Mouse (Mus musculus) midbrain, embryonic 14.5 days (tissue): ENCODE data around the gene Cd9. TPM values are rescaled to one million over a fixed set of nuclear protein-coding genes. Genes with fewer than 3 reads are reported as not detected.

ENCODE experiments used
- ATAC-seq: fragments of 200-750 bp; cut with Nextera tagmentation; 2 replicates; pipeline ENCODE4 v1.8.0; 2017; ENCODE audit warnings: moderate number of reproducible peaks, moderate library complexity; ENCODE audit not compliant: low FRiP score, low TSS enrichment
- DNase-seq: peaks from one replicate; pipeline ENCODE4 v3.0.0-alpha.2; 2015
- H3K27ac ChIP-seq: fragments of 300-500 bp; sonication (generic); replicated peaks from 2 replicates; pipeline ENCODE4 v1.5.1; 2014; ENCODE audit warnings: mild to moderate bottlenecking, low read depth, low read length, moderate library complexity
- H3K27me3 ChIP-seq: fragments of 300-500 bp; sonication (generic); 2 replicates; pipeline ENCODE4 v1.6.1; 2014; ENCODE audit warnings: low read length, control low read depth, mixed read lengths; ENCODE audit not compliant: control insufficient read depth, insufficient read depth
- H3K36me3 ChIP-seq: fragments of 300-500 bp; sonication (generic); 2 replicates; pipeline ENCODE4 v1.6.1; 2014; ENCODE audit warnings: low read length, control low read depth; ENCODE audit not compliant: control insufficient read depth, insufficient read depth
- H3K4me1 ChIP-seq: fragments of 300-500 bp; sonication (generic); 2 replicates; pipeline ENCODE4 v1.6.1; 2014; ENCODE audit warnings: mild to moderate bottlenecking, antibody characterized with exemption, low read length, control low read depth; ENCODE audit not compliant: control insufficient read depth, insufficient read depth
- H3K4me2 ChIP-seq: fragments of 300-500 bp; sonication (generic); 2 replicates; pipeline ENCODE4 v1.6.1; 2014; ENCODE audit warnings: mild to moderate bottlenecking, low read length, moderate library complexity
- H3K4me3 ChIP-seq: fragments of 300-500 bp; sonication (generic); replicated peaks from 2 replicates; pipeline ENCODE4 v1.5.1; 2014; ENCODE audit warnings: low read depth, low read length
- H3K9ac ChIP-seq: fragments of 300-500 bp; sonication (generic); replicated peaks from 2 replicates; pipeline ENCODE4 v1.6.1; 2014; ENCODE audit warnings: mild to moderate bottlenecking, low read length, moderate library complexity
- H3K9me3 ChIP-seq: fragments of 300-500 bp; sonication (generic); 2 replicates; pipeline ENCODE4 v1.6.1; 2016; ENCODE audit warnings: low read length, control low read depth, mixed read lengths; ENCODE audit not compliant: control insufficient read depth
- WGBS: fragments of 180-500 bp; shearing (Covaris S2); extraction: QIAGEN DNeasy Blood & Tissue Kit; methylation state at CpG from one replicate; pipeline ENCODE4 v1.1.7; 2014; 5-methylcytosine and 5-hydroxymethylcytosine counted together
- polyA plus RNA-seq: library from polyadenylated mRNA; unstranded; fragments of >200 nt; fragmentation: Nextera tagmentation; extraction: Ambion mirVana; gene quantifications from 2 replicates; pipeline ENCODE4 v1.2.1, GENCODE M21; 2014

Gene Cd9
- polyA plus RNA-seq, 1 experiment from 2014 or later, result 59.8 TPM

GRCm38 (mm10) chr6:125420458-125421063 is 74.0 kb downstream of the Cd9 start:
- no peaks in the 10 kb centered on the region for H3K27me3 ChIP-seq
- no peak overlapping the region for H3K9ac ChIP-seq
- H3K4me2 ChIP-seq, result no peak overlapping the region
- H3K36me3 ChIP-seq, result no peaks in the 10 kb centered on the region
- H3K9me3 ChIP-seq, result no peaks in the 10 kb centered on the region
- no peak overlapping the region for H3K27ac ChIP-seq
- 79% methylated on average over 16 of the region's 16 CpGs for WGBS
- DNase-seq, result no peak
- no peak overlapping the region for H3K4me3 ChIP-seq
- peaks cover 4% of the 10 kb centered on the region for H3K4me1 ChIP-seq
- ATAC-seq, result no peak

GRCm38 (mm10) chr6:125418744-125419143 is 75.8 kb downstream of the Cd9 start:
- H3K4me3 ChIP-seq, result no peak overlapping the region
- no peak overlapping the region for H3K27ac ChIP-seq
- no peaks in the 10 kb centered on the region for H3K9me3 ChIP-seq
- no peaks in the 10 kb centered on the region for H3K36me3 ChIP-seq
- H3K9ac ChIP-seq, result no peak overlapping the region
- no peak overlapping the region for H3K4me2 ChIP-seq
- 11% methylated on average over 9 of the region's 9 CpGs for WGBS
- peak; percentile 64 for ATAC-seq
- no peaks in the 10 kb centered on the region for H3K27me3 ChIP-seq
- DNase-seq, result peak; percentile 92
- H3K4me1 ChIP-seq, result peaks cover 4% of the 10 kb centered on the region

GRCm38 (mm10) chr6:125413326-125413725 is 81.3 kb downstream of the Cd9 start:
- H3K9me3 ChIP-seq, result no peaks in the 10 kb centered on the region
- H3K4me3 ChIP-seq, result no peak overlapping the region
- no peak for ATAC-seq
- no peaks in the 10 kb centered on the region for H3K4me1 ChIP-seq
- no peak overlapping the region for H3K9ac ChIP-seq
- DNase-seq, result no peak
- no peaks in the 10 kb centered on the region for H3K27me3 ChIP-seq
- H3K27ac ChIP-seq, result no peak overlapping the region
- H3K4me2 ChIP-seq, result no peak overlapping the region
- WGBS, result 82% methylated on average over 9 of the region's 9 CpGs
- no peaks in the 10 kb centered on the region for H3K36me3 ChIP-seq

GRCm38 (mm10) chr6:125411661-125412060 is 82.9 kb downstream of the Cd9 start:
- Histone ChIP-seq H3K4me3 (no peak overlapping the region), H3K27ac (no peak overlapping the region), H3K36me3 (no peaks in the 10 kb centered on the region), H3K9ac (no peak overlapping the region), H3K4me1 (no peaks in the 10 kb centered on the region), H3K9me3 (no peaks in the 10 kb centered on the region), H3K4me2 (no peak overlapping the region), H3K27me3 (no peaks in the 10 kb centered on the region)
- DNase-seq (no peak), ATAC-seq (no peak)
- 97% methylated on average over 6 of the region's 6 CpGs for WGBS

GRCm38 (mm10) chr6:125410995-125411547 is 83.5 kb downstream of the Cd9 start:
- WGBS, result 73% methylated on average over 8 of the region's 8 CpGs
- no peak for DNase-seq
- ATAC-seq, result no peak

GRCm38 (mm10) chr6:125410551-125410950 is 84.0 kb downstream of the Cd9 start:
- Histone ChIP-seq H3K4me2 (no peak overlapping the region), H3K4me1 (no peaks in the 10 kb centered on the region), H3K27me3 (no peaks in the 10 kb centered on the region), H3K27ac (no peak overlapping the region), H3K9ac (no peak overlapping the region), H3K4me3 (no peak overlapping the region), H3K9me3 (no peaks in the 10 kb centered on the region), H3K36me3 (no peaks in the 10 kb centered on the region)
- 75% methylated on average over 11 of the region's 11 CpGs for WGBS
- ATAC-seq (no peak), DNase-seq (no peak)

More at GRCm38 (mm10) chr6:125410995-125411547, 83.5 kb downstream of the Cd9 start:
- H3K9me3 ChIP-seq, result no peaks in the 10 kb centered on the region
- no peak overlapping the region for H3K27ac ChIP-seq
- no peaks in the 10 kb centered on the region for H3K36me3 ChIP-seq
- H3K27me3 ChIP-seq, result no peaks in the 10 kb centered on the region
- no peak overlapping the region for H3K4me3 ChIP-seq
- no peaks in the 10 kb centered on the region for H3K4me1 ChIP-seq
- no peak overlapping the region for H3K4me2 ChIP-seq
- no peak overlapping the region for H3K9ac ChIP-seq

Other genes with a start within 250 kb of the Cd9 start
- not detected in 2 replicates for gene Tuba3a, start 208.7 kb downstream of the Cd9 start, polyA plus RNA-seq
- 10.2 and 13.9 TPM in 2 replicates for gene Ltbr, start 180.9 kb downstream of the Cd9 start, polyA plus RNA-seq
- gene Scnn1a, start 174.1 kb downstream of the Cd9 start, polyA plus RNA-seq, result 0.51 and 0.76 TPM in 2 replicates
- 6.8 and 13.4 TPM in 2 replicates for gene Tnfrsf1a, start 145.4 kb downstream of the Cd9 start, polyA plus RNA-seq
- 0.08 TPM in 1 of 2 replicates, not detected in the other for gene Plekhg6, start 114.0 kb downstream of the Cd9 start, polyA plus RNA-seq
- 3.9 and 10.0 TPM in 2 replicates for gene Vwf, start 52.0 kb upstream of the Cd9 start, polyA plus RNA-seq
- 0.09 and 0.13 TPM in 2 replicates for gene Ano2, start 195.6 kb upstream of the Cd9 start, polyA plus RNA-seq